Mouse (Mus musculus): ENCODE measurements around the gene Vopp1.
"Not testable (repeated sequence)": the region's sequence is repeated elsewhere in the genome, so short reads cannot be mapped to it uniquely, and the experiment has no call there.

Vopp1 gene

GRCm38 (mm10) chr6:57824422-57825258 lies at the start of gene Vopp1:
TSS of gene Vopp1 (minus strand) at chr6:57825159.
- in situ Hi-C loops (cut with MboI, MseI): loop anchor here (25.0 kb wide), 2 partner anchors 1012 to 1363 kb away; no protein-coding TSS in a partner anchor

- in situ Hi-C loops (cut with MboI, MseI): no loop called here
Observed at GRCm38 (mm10) chr6:57859043-57860042, 34.4 kb upstream of the Vopp1 start.

GRCm38 (mm10) chr6:57851177-57851576 lies 26.2 kb upstream of the Vopp1 start:
- in situ Hi-C loops (cut with MboI, MseI): not testable (repeated sequence)

- in situ Hi-C loops (cut with MboI, MseI): no loop called here
Observed at GRCm38 (mm10) chr6:57850286-57850685, 25.3 kb upstream of the Vopp1 start, which contains the start of gene Vmn1r21. TSS of gene Vmn1r21 (minus strand) at chr6:57850343.

- in situ Hi-C loops (cut with MboI, MseI): loop anchor here (25.0 kb wide), 1 partner anchor 1028 kb away; no protein-coding TSS in a partner anchor
Observed at GRCm38 (mm10) chr6:57839693-57840408, 14.9 kb upstream of the Vopp1 start.

DNA sequence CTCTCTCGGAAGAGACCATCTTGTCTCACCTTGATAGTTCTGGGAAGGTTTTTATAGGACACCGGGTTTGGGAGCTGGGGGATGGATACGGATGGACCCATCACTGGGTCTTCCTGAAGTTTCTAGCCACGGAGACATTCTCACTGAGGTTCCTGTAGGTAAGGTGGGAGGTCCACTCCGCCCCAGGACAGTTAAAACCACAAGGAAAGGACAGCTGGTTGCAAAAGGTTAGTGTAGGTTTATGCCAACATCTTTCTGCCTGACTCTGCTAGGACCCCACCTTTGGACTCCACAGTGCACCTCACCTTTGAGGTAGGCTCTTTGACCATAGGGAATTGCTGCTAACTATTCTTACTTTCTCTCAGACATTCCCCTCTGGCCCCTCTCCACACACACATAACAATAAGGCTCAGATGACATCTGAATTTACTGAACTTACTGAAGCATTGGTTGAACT lies 328 bp upstream of the Vopp1 start:
- in situ Hi-C loops (cut with MboI, MseI): loop anchor here (25.0 kb wide), 1 partner anchor 1013 kb away; no protein-coding TSS in a partner anchor

GRCm38 (mm10) chr6:57823461-57823860 lies 1.5 kb downstream of the Vopp1 start:
- in situ Hi-C loops (cut with MboI, MseI): loop anchor here (25.0 kb wide), 1 partner anchor 1364 kb away; no protein-coding TSS in a partner anchor

DNA sequence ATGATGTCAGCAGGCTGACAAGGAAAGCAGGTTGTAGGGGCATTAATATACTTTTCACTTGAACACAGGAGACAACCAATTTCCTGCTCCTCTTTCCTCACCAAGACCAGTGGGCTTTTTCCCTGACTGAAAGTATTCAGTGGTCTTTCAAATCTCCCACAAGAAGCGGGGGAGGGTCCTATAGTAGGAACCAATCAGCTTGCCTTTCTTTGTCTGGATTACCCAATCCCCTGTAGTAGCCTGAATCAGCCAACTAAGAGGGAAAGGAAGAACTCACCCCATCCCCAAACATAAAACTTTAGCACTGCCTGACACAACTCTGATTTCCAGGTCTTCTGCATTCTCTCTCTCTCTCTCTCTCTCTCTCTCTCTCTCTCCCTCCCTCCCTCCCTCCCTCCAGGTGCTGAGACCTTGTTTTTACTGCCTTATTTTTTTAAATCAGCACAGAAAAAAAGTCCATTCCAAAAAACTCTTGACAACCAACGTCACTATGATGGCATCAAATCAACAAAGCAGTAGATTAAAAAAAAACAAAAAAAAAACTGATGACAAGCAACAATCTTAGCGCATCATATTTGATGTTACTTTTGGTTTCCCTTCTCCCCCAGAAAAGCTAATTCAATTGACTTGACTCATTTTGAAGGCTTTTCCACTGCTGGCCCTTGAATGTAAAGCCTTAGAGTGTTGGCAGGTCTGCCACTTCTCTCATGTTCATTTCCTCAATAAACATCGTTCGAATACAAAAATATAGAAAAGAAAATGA lies 2.1 kb downstream of the Vopp1 start:
- in situ Hi-C loops (cut with MboI, MseI): loop anchor here (25.0 kb wide), 1 partner anchor 1364 kb away; no protein-coding TSS in a partner anchor

GRCm38 (mm10) chr6:57814436-57814940 lies 10.5 kb downstream of the Vopp1 start:
- in situ Hi-C loops (cut with MboI, MseI): loop anchor here (25.0 kb wide), 1 partner anchor 1373 kb away; no protein-coding TSS in a partner anchor

DNA sequence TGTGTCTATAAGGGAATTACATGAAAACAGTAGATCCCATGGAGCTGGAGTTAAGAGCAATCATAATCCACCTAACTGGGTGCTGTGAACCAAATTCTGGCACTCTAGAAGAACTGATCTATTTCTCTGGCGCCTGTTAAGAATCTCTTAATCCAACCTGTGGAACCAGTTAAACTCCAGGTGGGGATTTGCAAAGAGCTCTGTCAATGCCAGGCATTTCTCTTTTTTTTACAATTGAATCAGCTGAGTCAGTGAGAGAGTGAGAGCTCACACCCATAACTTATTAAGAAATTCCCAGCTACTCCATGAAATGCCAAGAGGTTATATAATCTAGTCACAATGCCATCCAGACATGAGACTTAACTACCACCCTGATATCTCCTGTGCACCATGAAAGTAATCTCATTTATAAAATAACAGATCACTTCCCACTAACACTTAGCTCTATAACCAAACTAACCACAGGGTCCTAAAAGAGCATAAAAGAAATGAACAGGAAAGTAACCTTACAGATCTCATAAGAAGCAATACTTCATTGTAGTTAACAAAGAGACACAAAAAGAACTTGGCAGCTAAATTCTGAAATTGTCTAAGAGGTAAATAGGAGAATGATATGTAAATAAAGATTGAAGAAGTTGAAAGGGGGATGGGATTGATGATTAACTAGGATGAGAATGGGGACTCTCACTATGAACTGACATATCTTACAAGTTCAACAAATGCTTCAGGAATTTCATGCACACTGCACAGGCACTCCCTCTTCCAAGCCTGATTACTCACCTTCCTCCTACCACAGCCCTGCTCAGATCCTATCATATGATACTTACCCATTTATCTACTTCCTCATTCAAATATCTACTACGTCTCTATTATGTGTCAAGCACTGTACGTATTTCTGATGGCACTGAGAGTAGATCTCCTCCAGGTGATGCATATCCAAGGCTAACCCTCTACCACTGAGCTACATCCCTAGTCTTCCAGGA lies 12.9 kb downstream of the Vopp1 start:
- in situ Hi-C loops (cut with MboI, MseI): loop anchor here (25.0 kb wide), 1 partner anchor 1375 kb away; no protein-coding TSS in a partner anchor

- in situ Hi-C loops (cut with MboI, MseI): loop anchor here (25.0 kb wide), 1 partner anchor 1382 kb away; no protein-coding TSS in a partner anchor
Observed at GRCm38 (mm10) chr6:57805218-57806069, 19.5 kb downstream of the Vopp1 start.

DNA sequence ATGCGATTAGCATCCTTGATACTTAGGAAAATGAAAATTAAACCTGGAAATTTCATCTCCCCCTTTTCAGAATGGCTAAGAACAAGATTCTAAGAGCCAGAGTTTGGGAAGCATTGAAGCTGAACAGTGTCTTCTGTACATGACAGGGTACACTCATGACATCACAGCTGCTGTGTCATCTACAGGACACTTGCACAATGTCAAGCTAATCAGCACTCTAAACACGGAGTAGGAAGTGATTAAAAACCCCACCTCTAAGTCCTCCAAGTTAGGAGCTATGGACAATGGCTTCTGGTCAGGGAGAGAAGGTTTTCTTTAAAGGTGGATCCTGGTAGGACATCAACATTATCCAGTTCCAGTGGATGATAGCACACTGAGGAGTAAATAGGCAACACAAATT lies 21.8 kb downstream of the Vopp1 start:
- in situ Hi-C loops (cut with MboI, MseI): loop anchor here (25.0 kb wide), 1 partner anchor 1384 kb away; no protein-coding TSS in a partner anchor

GRCm38 (mm10) chr6:57798986-57799385 lies 26.0 kb downstream of the Vopp1 start:
- in situ Hi-C loops (cut with MboI, MseI): no loop called here

DNA sequence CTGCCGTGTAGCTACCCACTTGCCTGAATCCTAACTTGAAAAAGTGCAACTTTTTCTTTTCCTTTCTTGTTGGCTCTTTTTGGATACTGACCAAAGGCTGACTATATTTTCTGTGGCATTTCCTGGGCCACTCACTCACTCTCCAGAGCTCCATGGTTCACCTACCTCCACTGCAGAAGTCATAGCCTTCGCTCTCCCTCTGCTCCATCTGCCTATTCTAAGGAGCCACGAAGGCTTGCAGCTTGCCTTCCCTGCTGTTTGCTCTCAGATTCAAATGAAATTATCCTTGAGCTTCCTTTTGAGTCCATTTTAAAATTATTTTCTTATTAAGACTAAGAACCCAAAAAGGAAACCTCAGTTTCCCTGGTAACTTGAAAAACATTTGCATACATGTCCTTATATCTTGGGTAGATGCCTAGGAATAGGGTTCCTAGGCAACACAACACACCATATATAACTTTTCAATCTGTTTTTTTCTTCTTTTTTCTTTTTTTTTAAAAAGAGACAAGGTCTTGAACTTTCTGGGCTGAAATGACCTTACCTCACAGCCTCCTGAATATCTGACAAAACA lies 28.0 kb downstream of the Vopp1 start:
- in situ Hi-C loops (cut with MboI, MseI): no loop called here

DNA sequence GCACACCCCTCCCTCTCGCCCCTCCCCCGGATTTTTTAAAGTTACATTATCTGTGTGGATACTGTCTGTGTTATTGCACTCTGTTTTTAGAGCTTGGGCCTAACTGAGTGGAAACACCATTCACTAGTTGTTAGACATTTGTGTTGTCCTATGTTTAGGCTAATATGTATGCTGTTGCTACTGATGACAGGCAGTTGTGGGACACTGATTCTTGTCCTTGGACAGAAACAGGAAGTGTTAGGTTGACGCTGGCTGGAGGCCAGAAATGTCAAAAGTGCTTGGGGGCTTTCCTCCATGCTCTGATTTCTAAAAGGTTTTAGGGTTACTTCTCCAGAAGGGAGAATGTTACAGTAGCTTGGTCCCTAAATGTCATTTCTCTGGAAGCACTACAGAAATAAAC lies 29.1 kb downstream of the Vopp1 start:
- in situ Hi-C loops (cut with MboI, MseI): no loop called here

DNA sequence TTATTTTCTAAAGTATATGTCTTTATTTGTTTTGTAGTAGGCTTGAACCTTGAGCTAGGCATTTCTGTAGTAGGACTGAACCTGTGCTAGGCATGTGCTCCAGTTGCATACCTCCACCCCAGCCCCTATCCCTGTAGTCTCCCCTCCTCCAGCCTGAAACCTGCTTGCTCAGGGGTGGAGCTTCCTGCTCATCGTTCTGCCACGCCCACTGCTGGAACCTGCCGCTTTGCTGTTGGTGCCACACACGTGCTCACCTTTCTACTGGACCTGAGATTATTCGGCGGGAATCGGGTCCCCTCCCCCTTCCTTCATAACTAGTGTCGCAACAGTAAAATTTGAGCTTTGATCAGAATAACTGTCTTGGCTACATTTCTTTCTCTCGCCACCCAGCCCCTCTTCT lies 32.1 kb downstream of the Vopp1 start:
- in situ Hi-C loops (cut with MboI, MseI): not testable (repeated sequence)

GRCm38 (mm10) chr6:57790542-57790941 lies 34.4 kb downstream of the Vopp1 start:
- in situ Hi-C loops (cut with MboI, MseI): no loop called here
